Mouse (Mus musculus) Patski (cell line): Measurements from ENCODE around the gene Bckdk. TPM values are rescaled to one million over a fixed set of nuclear protein-coding genes. Genes with fewer than 3 reads are reported as not detected.

ENCODE experiments used
- ATAC-seq: fragments of 100-300 bp; one replicate; pipeline ENCODE4 v1.8.0; 2021
- CTCF ChIA-PET: fragments of 350-600 bp; sonication (Branson Sonifier 250); formaldehyde crosslinking; loops from one replicate; lab custom pipeline; 2022; ENCODE audit warnings: inconsistent platforms; lab: Charles Lee
- POLR2A ChIA-PET: fragments of 350-600 bp; sonication (Branson Sonifier 250); formaldehyde crosslinking; loops from one replicate; lab custom pipeline; 2022; ENCODE audit warnings: antibody characterized with exemption, inconsistent platforms; lab: Charles Lee
- DNase-seq: peaks from one replicate; pipeline ENCODE4 v3.0.0-alpha.2; 2011; ENCODE audit warnings: low read depth, low spot score
- H3K27me3 ChIP-seq: fragments of 371-371 bp; one replicate; pipeline ENCODE4 v1.5.1; 2021
- CTCF ChIP-seq: fragments of 100-300 bp; IDR thresholded peaks from one replicate; pipeline ENCODE4 v1.5.1; 2021
- in situ Hi-C: fragments of 300-500 bp; cut with MboI; formaldehyde crosslinking; loops from 3 replicates; pipeline ENCODE4 v1.11.1; 2018; ENCODE audit warnings: low pct_unique_long_range_greater_than_20kb, mixed read lengths
- polyA plus RNA-seq: library from polyadenylated mRNA; unstranded; gene quantifications from one replicate; pipeline ENCODE4 v1.2.3, GENCODE M21; 2021

Gene Bckdk
- polyA plus RNA-seq, 1 experiment from 2014 or later: 75.7 TPM

DNA sequence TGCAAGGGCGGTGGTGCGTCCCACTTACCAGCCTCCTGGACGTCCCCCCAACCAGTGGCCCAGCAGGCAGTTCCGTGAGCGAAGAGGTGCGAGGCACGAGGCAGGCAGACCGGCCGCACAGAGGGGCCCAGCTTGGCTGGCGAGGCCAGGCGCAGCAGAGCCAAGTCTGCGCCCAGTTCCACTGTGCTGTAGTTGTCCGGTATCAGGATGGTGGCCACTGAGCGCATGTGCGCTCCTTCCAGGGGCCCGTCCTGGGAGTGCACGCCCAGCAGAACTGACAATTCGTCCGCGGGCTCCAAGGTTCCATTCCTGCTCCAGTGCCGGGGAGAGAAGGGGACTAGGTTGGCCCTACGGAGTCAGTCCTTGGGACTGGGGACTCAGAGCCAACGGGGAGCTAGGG lies 40.7 kb downstream of the Bckdk start:
- no peak for ATAC-seq
- H3K27me3 ChIP-seq: peaks cover 3% of the 10 kb centered on the region
- ChIA-PET CTCF (interaction anchor here (1.1 kb wide), 1 partner anchor 27 kb away, joined by 3 read pairs; no protein-coding TSS in a partner anchor), POLR2A (no interaction called here)
- in situ Hi-C loops: no loop called here
- no peak for TF ChIP-seq CTCF
- DNase-seq: no peak

DNA sequence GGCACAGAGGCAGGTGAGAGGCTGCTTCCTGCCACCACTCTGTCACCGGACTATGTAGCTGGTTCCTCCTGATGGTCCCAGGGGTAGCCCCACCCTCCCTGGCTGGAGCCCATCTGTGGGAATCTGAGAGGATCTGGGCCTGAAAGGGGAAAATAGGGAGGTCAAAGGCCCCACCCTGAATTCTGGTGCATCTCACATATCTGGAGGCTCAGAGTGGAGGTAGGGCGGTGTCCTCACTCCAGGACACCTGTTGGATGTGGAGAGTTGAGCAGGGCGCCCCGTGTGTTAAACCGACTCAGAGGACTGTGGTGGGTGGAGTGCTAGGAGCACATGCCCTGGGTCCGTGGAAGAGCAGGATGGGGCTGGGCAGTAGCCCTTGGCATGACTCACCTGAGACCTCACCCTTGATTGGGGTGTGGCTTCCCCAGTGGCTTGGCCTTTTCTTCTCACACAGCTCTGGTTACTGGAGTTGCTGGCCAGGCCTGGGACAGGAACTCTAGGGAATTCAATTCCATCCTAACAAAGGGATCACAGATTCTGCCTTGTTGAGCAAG lies 42.7 kb downstream of the Bckdk start, which contains the start of gene Prss36:
Gene Prss36, minus strand, starts transcription at position 256 of the 554 bp plus-strand sequence.
- in situ Hi-C loops: no loop called here
- ChIA-PET CTCF (interaction anchor here (1.0 to 1.4 kb wide), 2 partner anchors 11 kb away, joined by 3 read pairs; no protein-coding TSS in a partner anchor), POLR2A (no interaction called here)
- ATAC-seq (no peak), DNase-seq (no peak)
- TF ChIP-seq CTCF: no peak
- H3K27me3 ChIP-seq: peaks cover 3% of the 10 kb centered on the region

DNA sequence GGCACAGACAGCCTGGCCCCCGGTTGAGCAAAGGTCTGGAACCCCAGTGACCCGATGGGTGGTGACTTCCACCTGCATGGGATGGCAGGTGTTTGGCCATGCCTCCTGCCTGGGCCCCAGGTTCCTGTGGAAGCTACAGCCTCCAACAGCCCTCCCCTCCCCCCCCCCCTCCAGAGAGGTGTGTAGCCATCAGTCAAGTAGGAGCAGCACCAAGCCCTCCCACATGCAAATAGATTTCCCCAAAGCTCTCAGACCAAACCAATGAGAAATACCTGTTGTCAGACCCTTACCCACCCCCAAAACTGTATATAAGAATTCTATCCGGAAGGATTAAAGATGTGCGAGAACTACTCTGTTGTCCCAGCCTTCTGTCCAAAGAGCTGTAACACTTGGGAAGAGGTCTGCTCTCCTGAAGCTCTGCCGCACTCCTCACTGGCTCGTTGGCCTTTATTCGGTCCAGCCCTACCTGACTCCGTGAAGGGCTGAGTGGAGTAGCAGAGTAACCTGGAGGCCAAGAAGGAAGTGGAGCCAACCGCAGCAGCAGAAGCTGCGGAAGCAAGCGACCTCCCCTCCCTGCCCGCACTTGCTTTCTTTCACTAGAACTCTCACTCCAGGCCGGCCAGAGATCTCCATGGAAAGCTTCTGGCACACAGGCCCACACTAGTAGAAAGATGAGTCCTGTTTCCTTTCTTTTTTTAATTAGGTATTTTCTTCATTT lies 49.1 kb downstream of the Bckdk start:
- POLR2A ChIA-PET: no interaction called here
- no peaks in the 10 kb centered on the region for H3K27me3 ChIP-seq
- ATAC-seq (no peak), DNase-seq (no peak)
- CTCF ChIA-PET: no interaction called here
- in situ Hi-C loops: no loop called here
- TF ChIP-seq CTCF: no peak

DNA sequence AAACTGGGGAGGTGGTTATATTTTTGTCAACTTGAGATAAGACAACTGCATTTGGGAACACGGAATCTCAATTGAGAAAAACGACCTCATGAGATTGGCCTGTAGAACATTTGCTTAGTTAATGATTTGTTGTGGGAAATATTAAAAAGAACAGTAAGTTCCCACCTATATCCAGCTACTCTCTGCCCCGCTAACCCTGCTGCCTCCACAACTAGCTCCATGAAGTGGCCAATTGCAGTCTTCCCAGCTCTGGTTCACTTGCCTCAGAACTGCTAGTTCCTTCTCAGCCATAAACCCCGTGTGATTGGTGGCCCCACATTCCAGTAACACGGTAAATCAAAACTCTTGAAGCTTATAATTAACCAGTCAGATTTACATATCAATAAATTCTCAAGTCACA lies 55.5 kb downstream of the Bckdk start:
- no peak for TF ChIP-seq CTCF
- in situ Hi-C loops: no loop called here
- ChIA-PET CTCF (no interaction called here), POLR2A (interaction anchor here (0.5 kb wide), 1 partner anchor 109 kb away, joined by 5 read pairs; no protein-coding TSS in a partner anchor)
- no peak for DNase-seq
- H3K27me3 ChIP-seq: no peaks in the 10 kb centered on the region
- no peak for ATAC-seq

Other genes starting within 250 kb of the Bckdk start
- gene Bcl7c, start 195.1 kb upstream of the Bckdk start, polyA plus RNA-seq: 53.6 TPM
- gene Ctf1, start 191.3 kb upstream of the Bckdk start, polyA plus RNA-seq: 10.8 TPM
- 0.09 TPM for gene Ctf2, start 171.9 kb upstream of the Bckdk start, polyA plus RNA-seq
- 38.6 TPM for gene Fbxl19, start 159.5 kb upstream of the Bckdk start, polyA plus RNA-seq
- 25.8 TPM for gene Orai3, start 134.3 kb upstream of the Bckdk start, polyA plus RNA-seq
- 30.0 TPM for gene Setd1a, start 127.4 kb upstream of the Bckdk start, polyA plus RNA-seq
- 4.5 TPM for gene Gm49388, start 118.5 kb upstream of the Bckdk start, polyA plus RNA-seq
- 30.1 TPM for gene Hsd3b7, start 103.5 kb upstream of the Bckdk start, polyA plus RNA-seq
- 133 TPM for gene Stx4a, start 79.8 kb upstream of the Bckdk start, polyA plus RNA-seq
- gene Stx1b, start 79.5 kb upstream of the Bckdk start, polyA plus RNA-seq: 0.23 TPM
- 22.3 TPM for gene Zfp646, start 27.9 kb upstream of the Bckdk start, polyA plus RNA-seq
- gene Zfp668, start 27.3 kb upstream of the Bckdk start, polyA plus RNA-seq: 8.9 TPM
- gene Prss53, start 13.1 kb upstream of the Bckdk start, polyA plus RNA-seq: 0.45 TPM
- not detected for gene Gm21974, start 8.6 kb upstream of the Bckdk start, polyA plus RNA-seq
- gene Vkorc1, start 8.5 kb upstream of the Bckdk start, polyA plus RNA-seq: 77.0 TPM
- gene Kat8, start 8.4 kb downstream of the Bckdk start, polyA plus RNA-seq: 22.1 TPM
- gene Prss8, start 26.0 kb downstream of the Bckdk start, polyA plus RNA-seq: 0.05 TPM
- 6.8 TPM for gene Prss36, start 42.6 kb downstream of the Bckdk start, polyA plus RNA-seq
- 469 TPM for gene Fus, start 63.4 kb downstream of the Bckdk start, polyA plus RNA-seq
- 0.10 TPM for gene Pycard, start 89.8 kb downstream of the Bckdk start, polyA plus RNA-seq
- 0.17 TPM for gene Trim72, start 99.9 kb downstream of the Bckdk start, polyA plus RNA-seq
- not detected for gene Itgam, start 158.6 kb downstream of the Bckdk start, polyA plus RNA-seq
- gene Gm49368, start 158.6 kb downstream of the Bckdk start, polyA plus RNA-seq: not detected
- gene Itgax, start 225.5 kb downstream of the Bckdk start, polyA plus RNA-seq: 0.01 TPM